Mouse (Mus musculus) ES-Bruce4 (cell line): ENCODE data around the gene Myo15.

Experiments used
- CTCF ChIP-seq: IDR thresholded peaks from one replicate; pipeline ENCODE4 v1.8.1; 2011; ENCODE audit warnings: low read depth, low read length
- POLR2A ChIP-seq: IDR thresholded peaks from one replicate; pipeline ENCODE4 v1.8.1; 2011; ENCODE audit warnings: low read length; ENCODE audit not compliant: insufficient read depth

DNA sequence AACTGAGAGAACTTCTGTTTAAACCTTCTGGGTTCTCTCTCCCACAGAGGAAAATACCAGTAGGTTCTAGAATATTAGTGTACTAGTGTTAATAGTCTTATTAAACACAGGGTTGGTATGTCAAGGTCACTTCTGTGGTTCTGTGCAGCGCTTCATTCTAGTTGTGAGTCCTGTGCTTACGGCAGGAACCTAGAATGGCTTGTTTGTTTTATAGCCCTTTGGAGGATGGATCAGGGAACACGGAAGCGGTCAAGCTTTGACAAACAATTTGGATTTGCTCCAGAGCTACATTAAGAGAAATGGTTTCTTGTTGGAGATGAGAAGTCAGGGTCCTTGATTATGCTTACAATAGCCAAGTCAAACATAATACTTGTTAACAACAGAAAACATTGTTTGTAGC, 76.3 kb downstream of the Myo15 start:
- TF ChIP-seq POLR2A (no peak), CTCF (no peak)
